Mouse (Mus musculus) heart, postnatal 14 days (tissue): ENCODE measurements around the gene Gamt. TPM values are rescaled to one million over a fixed set of nuclear protein-coding genes. Genes with fewer than 3 reads are reported as not detected.
"Not testable (repeated sequence)": the region's sequence is repeated elsewhere in the genome, so short reads cannot be mapped to it uniquely, and the experiment has no call there.

Experiments
- DNase-seq, 2 experiments: peaks; one replicate each; pipeline ENCODE4 v3.0.0; 2021 to 2022
- intact Hi-C: fragments of 180-260 bp; cut with DNase I; formaldehyde crosslinking; loops from one replicate; pipeline ENCODE4 v1.15.1; 2025
- total RNA-seq, 2 experiments: library from RNA; stranded (reverse); gene quantifications; 2 replicates each; pipeline ENCODE4 v1.2.3; 2021

Gamt gene
- total RNA-seq, 2 experiments from 2014 or later = 11.6 to 14.5 TPM

GRCm38 (mm10) chr10:80259861-80260641 lies 761 bp downstream of the Gamt start:
- DNase-seq = peak; percentile 64 to 78
- intact Hi-C loops = no loop called here

DNA sequence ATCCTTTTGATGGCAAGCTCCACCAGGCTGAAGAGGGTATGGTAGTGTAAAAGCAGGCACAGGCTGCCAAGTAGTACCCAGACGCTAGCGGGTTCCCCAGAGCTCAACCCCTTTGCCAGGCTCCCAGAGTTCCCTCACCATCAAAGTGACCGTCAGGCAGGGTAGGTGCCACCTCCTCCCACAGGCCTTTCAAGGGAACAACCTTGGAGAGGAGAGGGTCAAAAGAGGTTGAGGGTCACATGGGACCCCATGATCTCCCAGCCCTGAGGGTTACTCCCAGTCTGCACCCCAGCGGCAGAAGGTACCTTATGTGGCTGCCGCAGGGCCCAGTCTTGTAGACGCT lies 1.4 kb downstream of the Gamt start:
- intact Hi-C loops = no loop called here
- DNase-seq = no peak

- no peak for DNase-seq
- intact Hi-C loops = no loop called here
These were observed 1.9 kb downstream of the Gamt start for GRCm38 (mm10) chr10:80258752-80259462.

GRCm38 (mm10) chr10:80257936-80258335 lies 2.9 kb downstream of the Gamt start:
- intact Hi-C loops = no loop called here
- no peak for DNase-seq

DNA sequence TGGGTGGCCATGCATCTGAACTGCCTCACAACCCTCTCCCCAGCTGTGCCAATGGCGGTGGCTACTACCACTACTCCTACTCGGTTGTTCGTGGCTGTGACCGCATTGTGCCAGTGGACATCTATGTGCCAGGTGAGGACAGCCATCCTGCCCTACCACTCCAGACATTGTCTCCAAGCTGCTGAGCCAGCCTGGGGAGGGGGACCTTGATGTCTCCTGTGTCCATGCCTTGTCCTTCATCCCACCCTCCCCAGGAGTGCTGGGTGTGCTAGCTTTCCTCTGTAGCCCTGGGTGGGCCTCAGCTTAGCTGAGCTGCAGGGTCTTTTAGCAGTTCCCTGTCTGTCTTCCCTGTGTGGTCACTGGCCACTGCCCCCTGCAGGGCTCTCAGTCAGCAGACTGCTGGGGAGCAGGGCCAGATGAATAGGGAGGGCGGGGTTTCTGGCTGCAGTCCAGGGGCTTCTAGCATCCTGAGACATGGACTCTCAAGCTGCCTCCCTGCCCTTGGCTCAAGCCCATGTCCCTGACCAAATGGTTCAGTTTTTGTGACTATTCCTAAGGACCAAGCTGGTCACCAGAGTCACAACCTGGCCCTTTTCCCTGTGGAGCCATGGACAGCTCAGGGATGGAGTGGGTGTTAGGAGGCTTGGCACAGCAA lies 4.8 kb downstream of the Gamt start:
- intact Hi-C loops = no loop called here
- peak; percentile 42 to 44 for DNase-seq

DNA sequence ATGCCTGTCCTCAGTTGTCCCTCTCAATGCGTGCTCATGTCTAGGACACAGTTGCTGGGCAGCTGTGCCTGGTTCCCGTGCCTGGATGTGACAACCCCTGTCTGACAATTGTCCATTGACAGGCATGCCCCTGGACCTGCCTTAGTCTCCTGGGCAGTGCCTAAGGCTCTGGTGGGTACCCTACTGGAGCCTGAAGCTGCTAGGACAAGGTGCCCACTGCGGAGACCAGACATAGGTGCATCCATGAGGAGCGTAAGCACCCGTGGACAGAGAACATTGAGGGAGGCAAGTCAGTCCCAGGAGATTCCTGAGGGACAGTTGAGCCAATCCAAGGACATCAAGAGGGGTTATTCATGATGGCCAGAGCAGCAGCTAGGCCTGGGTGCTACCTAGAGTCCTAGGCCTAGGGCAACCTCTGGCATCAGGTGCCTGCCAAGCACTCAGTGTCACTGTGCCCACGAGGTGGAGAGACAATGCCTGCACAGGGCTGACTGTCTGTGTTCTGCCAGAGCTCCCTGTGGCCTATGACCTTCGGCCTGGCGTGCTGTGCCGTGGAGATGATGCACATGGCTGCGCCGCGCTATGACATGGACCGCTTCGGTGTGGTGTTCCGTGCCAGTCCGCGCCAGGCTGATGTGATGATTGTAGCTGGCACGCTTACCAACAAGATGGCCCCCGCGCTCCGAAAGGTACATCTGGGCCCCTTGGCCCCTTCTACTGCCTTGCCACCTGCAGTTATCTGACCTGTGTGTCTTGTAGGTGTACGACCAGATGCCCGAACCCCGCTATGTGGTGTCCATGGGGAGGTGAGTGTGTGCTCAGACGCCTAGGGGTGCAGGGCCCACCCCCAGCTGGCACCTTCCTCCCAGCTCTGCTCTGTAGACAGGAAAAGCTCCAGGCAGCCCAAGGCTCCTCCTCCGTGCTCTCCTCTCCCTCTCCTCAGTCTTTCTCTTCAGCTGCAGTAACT lies 6.2 kb downstream of the Gamt start:
- no peak for DNase-seq
- intact Hi-C loops = no loop called here

DNA sequence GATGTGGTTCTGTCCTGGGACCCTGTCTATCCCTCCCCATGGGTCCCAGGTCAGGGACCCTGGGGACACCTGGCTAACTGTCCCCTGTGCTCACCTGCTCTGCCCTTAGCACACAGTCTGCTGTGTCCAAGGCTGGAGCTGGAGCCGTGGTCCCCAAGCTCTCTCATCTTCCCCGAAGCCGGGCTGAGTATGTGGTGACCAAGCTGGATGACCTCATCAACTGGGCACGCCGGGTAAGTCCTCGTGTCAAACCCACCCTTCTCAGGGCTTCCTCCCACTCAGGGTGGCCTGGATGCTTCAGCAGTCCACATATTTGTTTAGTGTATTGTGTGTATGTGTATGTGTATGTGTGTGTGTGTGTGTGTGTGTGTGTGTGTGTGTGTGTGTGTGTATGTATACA lies 7.3 kb downstream of the Gamt start:
- intact Hi-C loops = no loop called here
- no peak for DNase-seq

DNA sequence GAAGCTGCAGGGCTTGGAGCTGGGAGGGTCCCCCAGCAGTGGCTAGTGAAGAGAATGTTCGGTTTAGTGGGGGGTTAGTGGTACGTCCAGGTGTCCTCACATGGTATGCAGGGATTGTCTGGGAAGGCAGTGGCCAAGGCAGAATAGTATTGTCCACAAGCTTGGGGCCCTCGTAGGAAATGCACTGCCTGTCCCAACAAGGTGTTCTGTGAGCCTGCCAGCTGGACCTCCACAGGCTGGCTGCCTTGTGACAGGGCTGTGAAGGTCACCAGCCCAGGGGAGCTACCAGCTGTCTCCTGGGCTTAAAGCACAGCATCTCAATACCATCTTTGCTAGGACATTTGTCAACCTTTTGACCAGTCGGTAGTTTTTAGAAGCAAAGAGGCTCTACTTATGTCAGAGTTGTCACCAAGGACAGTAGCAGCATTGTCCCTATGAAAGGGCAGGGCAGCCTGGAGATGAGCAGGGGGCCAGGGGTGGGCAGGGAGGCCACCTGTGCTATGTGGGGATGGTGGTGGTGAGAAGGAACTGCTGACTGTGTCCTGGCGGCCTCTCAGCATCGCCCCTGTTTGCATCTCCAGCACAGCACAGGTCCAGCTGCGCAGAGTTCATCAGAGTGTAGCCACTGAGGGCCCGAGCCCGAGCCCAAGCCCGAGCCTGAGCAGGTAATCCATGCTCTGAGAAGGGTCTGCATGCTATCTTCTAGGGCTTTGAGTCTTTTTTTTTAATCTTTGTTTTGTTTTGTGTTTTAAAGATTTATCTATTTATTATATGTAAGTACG lies 8.1 kb downstream of the Gamt start:
- peak; percentile 46 to 62 for DNase-seq
- intact Hi-C loops = no loop called here

GRCm38 (mm10) chr10:80252011-80252410 lies 8.8 kb downstream of the Gamt start:
- intact Hi-C loops = no loop called here
- DNase-seq = no peak

DNA sequence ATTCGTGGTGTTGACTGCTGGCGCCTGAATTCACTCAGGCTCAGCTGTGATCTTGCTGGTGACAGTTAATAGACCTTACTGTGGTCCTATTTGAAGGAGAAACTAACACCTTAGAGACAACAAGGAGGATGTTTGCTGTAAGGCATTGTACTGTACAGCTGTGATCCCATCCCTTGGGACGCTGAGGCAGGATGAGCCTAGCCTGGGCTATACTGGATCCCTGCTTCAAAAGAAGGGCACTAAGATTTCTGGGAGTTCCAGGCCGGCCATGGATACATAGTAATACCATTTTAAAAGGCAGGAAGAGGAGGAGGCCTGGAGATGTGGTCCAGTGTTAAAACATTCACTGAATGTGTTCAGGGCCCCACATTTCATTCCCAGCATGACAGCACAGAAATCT lies 10.2 kb downstream of the Gamt start:
- intact Hi-C loops = no loop called here
- DNase-seq = no peak

- intact Hi-C loops = no loop called here
- DNase-seq = no peak
These were observed 10.8 kb downstream of the Gamt start for GRCm38 (mm10) chr10:80250059-80250458.

- intact Hi-C loops = loop anchor here (2.0 to 10.0 kb wide), 2 partner anchors 22 to 284 kb away; partner anchors contain the start of genes Mum1 and Wdr18
- peak; percentile 93 to 95 for DNase-seq
These were observed 11.7 kb downstream of the Gamt start, which contains the start of gene Ndufs7 for GRCm38 (mm10) chr10:80248971-80249640. TSS of gene Ndufs7 (plus strand) at chr10:80249121.

DNA sequence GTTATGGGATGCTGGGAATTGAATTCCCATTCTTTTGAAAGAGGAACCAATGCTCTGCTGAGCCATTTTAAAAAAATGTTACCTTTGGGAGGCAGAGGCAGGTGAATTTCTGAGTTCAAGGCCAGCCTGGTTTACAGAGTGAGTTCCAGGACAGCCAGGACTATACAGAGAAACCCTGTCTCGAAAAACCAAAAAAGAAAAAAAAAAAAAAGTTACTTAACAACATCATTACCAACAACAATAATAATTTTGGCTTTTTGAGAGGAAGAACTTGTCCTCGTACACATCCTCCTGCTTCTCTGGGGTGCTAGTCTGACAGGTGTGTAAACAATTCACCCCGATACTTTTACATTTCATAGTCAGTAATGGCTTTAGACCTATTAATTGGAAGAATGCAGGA lies 12.4 kb downstream of the Gamt start:
- DNase-seq = not testable (repeated sequence)
- intact Hi-C loops = loop anchor here (2.0 to 10.0 kb wide), 2 partner anchors 22 to 284 kb away; partner anchors contain the start of genes Mum1 and Wdr18

- DNase-seq = no peak
- intact Hi-C loops = loop anchor here (2.0 to 10.0 kb wide), 2 partner anchors 21 to 283 kb away; partner anchors contain the start of genes Mum1 and Wdr18
These were observed 13.0 kb downstream of the Gamt start for GRCm38 (mm10) chr10:80247849-80248248.

- intact Hi-C loops = loop anchor here (1.0 to 10.0 kb wide), 3 partner anchors 46 to 281 kb away; partner anchors contain the start of gene Wdr18
- DNase-seq = peak; percentile 76 to 88
These were observed 15.2 kb downstream of the Gamt start for GRCm38 (mm10) chr10:80245600-80245999.

DNA sequence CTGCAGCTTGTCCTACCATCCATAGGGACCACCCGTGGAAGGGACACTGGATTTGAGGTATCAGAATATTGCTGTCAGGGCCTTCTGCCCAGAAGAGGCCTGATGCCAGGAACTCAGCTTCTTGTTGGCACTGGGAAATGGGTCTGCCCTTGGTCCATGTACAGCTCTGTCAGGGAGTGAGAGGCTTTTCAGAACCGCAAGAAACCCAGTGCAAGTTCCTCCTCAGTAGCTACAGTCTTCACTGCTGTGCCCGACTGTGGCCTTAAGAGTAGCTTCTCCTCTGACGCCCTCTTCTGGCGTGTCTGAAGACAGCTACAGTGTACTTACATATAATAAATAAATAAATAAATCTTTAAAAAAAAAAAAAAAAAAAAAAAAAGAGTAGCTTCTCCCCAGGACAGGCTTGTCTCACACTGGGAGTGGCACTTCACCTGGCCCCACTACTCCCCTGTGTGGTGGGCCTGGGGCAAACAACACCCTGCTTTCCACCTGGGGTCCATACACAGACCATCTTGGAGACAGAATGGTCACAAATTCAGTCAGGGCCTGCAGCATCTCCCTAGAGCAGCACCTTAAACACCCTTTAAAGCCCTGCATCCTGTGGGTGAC lies 15.9 kb downstream of the Gamt start:
- DNase-seq = peak; percentile 36 to 50
- intact Hi-C loops = loop anchor here (1.0 to 10.0 kb wide), 3 partner anchors 46 to 280 kb away; partner anchors contain the start of gene Wdr18

- no peak for DNase-seq
- intact Hi-C loops = loop anchor here (10.0 kb wide), 1 partner anchor 278 kb away; the partner anchor contains the start of gene Wdr18
These were observed 18.2 kb downstream of the Gamt start for GRCm38 (mm10) chr10:80242607-80243006.

DNA sequence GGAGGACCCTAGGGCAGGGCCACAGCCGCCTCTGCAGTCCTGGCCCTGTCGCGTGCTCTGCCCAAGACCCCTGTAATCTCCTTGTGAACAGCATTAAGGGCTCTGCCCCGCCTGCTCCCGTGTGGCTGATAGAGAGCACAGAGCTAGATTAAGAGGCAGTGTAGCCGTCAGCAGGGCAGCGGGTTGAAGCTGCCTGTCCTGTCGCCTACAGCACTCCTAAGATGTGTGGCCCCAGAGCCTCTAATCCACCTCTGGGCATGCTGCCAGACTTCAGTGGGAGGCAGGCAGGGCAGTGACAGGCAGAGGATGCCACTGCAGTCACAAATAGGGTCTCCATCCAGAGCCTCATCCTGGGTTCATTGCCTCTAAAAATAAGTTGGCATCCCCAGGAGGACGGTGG lies 18.7 kb downstream of the Gamt start:
- no peak for DNase-seq
- intact Hi-C loops = loop anchor here (10.0 kb wide), 1 partner anchor 277 kb away; the partner anchor contains the start of gene Wdr18
